15 mouse cellular contexts compared by ENCODE assay signal in the genomic region with DNA sequence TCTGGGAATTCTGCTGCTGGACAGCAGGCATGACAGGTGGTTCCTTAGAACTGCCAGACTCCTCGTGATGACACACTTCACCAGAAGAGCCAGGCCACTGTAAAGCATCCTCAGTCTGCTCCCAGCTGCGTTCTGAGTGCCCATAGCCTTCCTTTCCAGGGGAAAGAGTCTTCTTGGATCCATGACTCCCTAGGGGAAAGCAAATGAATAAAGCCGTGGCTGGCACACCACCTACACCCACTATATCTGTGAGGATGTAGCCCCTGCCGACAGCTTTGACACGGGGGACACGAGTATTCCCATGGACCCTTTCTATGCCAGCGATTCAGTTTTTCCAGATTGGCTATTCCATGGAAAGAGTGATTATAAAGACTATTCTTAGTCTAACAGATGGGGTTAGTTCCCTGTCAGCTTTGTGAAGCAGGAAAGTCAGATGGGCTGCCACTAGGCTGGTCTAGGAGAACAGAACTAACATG. TPM values are rescaled to one million over a fixed set of nuclear protein-coding genes. Genes with fewer than 3 reads are reported as not detected.
DNase-seq lines count a peak whose midpoint lies in the region; ATAC-seq and TF ChIP-seq lines count a peak whose summit lies in the region.
"Had no signal": no experiment of that assay in that cellular context is flagged by ENCODE, and none has a peak within 500 bp of the region (broad histone marks: within the 10 kb centered on the region; RNA-seq: fewer than 3 reads in every experiment).

No protein-coding gene starts in this region.

- no peak overlapping the region for H3K27ac ChIP-seq in embryonic facial prominence, embryonic 11.5 days (replicated peaks; ENCODE audit: low read depth, low read length)
- H3K27ac ChIP-seq in embryonic facial prominence, embryonic 10.5 days (replicated peaks) = no peak overlapping the region
- no peak overlapping the region; the same call in 1 of the 2 replicates for H3K27ac ChIP-seq in midbrain, embryonic 15.5 days
- no peak overlapping the region for H3K27ac ChIP-seq in midbrain, embryonic 10.5 days (replicated peaks)
- H3K27ac ChIP-seq in layer of hippocampus, adult 2 months = peak overlapping the region; percentile 67
- H3K27ac ChIP-seq in thymus, adult 2 months (ENCODE audit: control insufficient read depth, insufficient read depth, low read length) = no peak overlapping the region
- H3K27ac ChIP-seq: embryonic facial prominence, embryonic 12.5 days; heart, embryonic 13.5 days had no signal

- no peak for TF ChIP-seq CTCF in layer of hippocampus, adult 2 months (conservative IDR thresholded peaks at IDR 0.05)
- no peak for TF ChIP-seq CTCF in thymus, adult 2 months (IDR thresholded peaks at IDR 0.05; ENCODE audit: borderline replicate concordance, control insufficient read depth, extremely low read depth, insufficient read depth, low read length, poor library complexity)

- no peaks in the 10 kb centered on the region for H3K27me3 ChIP-seq in embryonic facial prominence, embryonic 11.5 days (ENCODE audit: control insufficient read depth, insufficient read depth, low read length)
- H3K27me3 ChIP-seq in embryonic facial prominence, embryonic 10.5 days (replicated peaks; ENCODE audit: low read depth, poor library complexity, severe bottlenecking) = no peaks in the 10 kb centered on the region
- no peaks in the 10 kb centered on the region for H3K27me3 ChIP-seq in midbrain, embryonic 15.5 days (replicated peaks)
- peaks cover 43% of the 10 kb centered on the region for H3K27me3 ChIP-seq in midbrain, embryonic 10.5 days (ENCODE audit: low read depth, poor library complexity, severe bottlenecking)
- no peaks in the 10 kb centered on the region for H3K27me3 ChIP-seq in thymus, adult 2 months (ENCODE audit: control insufficient read depth, insufficient read depth, low read length)
- H3K27me3 ChIP-seq: embryonic facial prominence, embryonic 12.5 days; heart, embryonic 13.5 days had no signal

- 79% methylated on average over 7 of the region's 7 CpGs for WGBS in embryonic facial prominence, embryonic 11.5 days
- WGBS in embryonic facial prominence, embryonic 10.5 days = 84% methylated on average over 7 of the region's 7 CpGs
- WGBS in midbrain, embryonic 15.5 days = 53% methylated on average over 7 of the region's 7 CpGs
- 85% methylated on average over 7 of the region's 7 CpGs for WGBS in midbrain, embryonic 10.5 days
- 92% methylated on average over 7 of the region's 7 CpGs for WGBS in thymus, adult 2 months

- ATAC-seq in embryonic facial prominence, embryonic 11.5 days (replicated peaks; ENCODE audit: insufficient number of reproducible peaks, low FRiP score, low TSS enrichment, low read depth) = 0 out of 2 replicates have a peak, but pooled peaks have one; percentile 37
- 0 out of 2 replicates have a peak, but pooled peaks have one; percentile 13 for ATAC-seq in midbrain, embryonic 15.5 days (replicated peaks)
- ATAC-seq: activated CD4-positive, CD25-positive, alpha-beta regulatory T cell, adult 4 months had no signal

- no peaks in the 10 kb centered on the region for H3K9me3 ChIP-seq in embryonic facial prominence, embryonic 11.5 days (replicated peaks; ENCODE audit: control insufficient read depth, low read length)
- no peaks in the 10 kb centered on the region for H3K9me3 ChIP-seq in embryonic facial prominence, embryonic 10.5 days
- H3K9me3 ChIP-seq in midbrain, embryonic 15.5 days = no peaks in the 10 kb centered on the region
- H3K9me3 ChIP-seq in midbrain, embryonic 10.5 days (replicated peaks) = no peaks in the 10 kb centered on the region
- H3K9me3 ChIP-seq: embryonic facial prominence, embryonic 12.5 days; G1E; heart, embryonic 13.5 days had no signal

- H3K4me1 ChIP-seq in embryonic facial prominence, embryonic 11.5 days (ENCODE audit: control insufficient read depth, insufficient read depth, low read length) = no peaks in the 10 kb centered on the region
- H3K4me1 ChIP-seq in embryonic facial prominence, embryonic 10.5 days = peaks cover 14% of the 10 kb centered on the region
- peaks cover 10% of the 10 kb centered on the region; the same call in 1 of the 2 replicates for H3K4me1 ChIP-seq in midbrain, embryonic 15.5 days
- H3K4me1 ChIP-seq in midbrain, embryonic 10.5 days = peaks cover 29% of the 10 kb centered on the region
- peaks cover 4% of the 10 kb centered on the region for H3K4me1 ChIP-seq in thymus, adult 2 months (replicated peaks; ENCODE audit: control insufficient read depth, insufficient read depth, low read length)

- H3K36me3 ChIP-seq in embryonic facial prominence, embryonic 11.5 days (replicated peaks; ENCODE audit: control insufficient read depth, insufficient read depth, low read depth, low read length) = no peaks in the 10 kb centered on the region
- H3K36me3 ChIP-seq in embryonic facial prominence, embryonic 10.5 days (replicated peaks) = peaks cover 12% of the 10 kb centered on the region
- H3K36me3 ChIP-seq in midbrain, embryonic 15.5 days (replicated peaks) = no peaks in the 10 kb centered on the region
- peaks cover 27% of the 10 kb centered on the region for H3K36me3 ChIP-seq in midbrain, embryonic 10.5 days
- H3K36me3 ChIP-seq in thymus, adult 2 months (ENCODE audit: control insufficient read depth, insufficient read depth, low read length) = no peaks in the 10 kb centered on the region

- H3K4me2 ChIP-seq in embryonic facial prominence, embryonic 11.5 days (ENCODE audit: low read depth, low read length) = no peak overlapping the region
- H3K4me2 ChIP-seq in midbrain, embryonic 15.5 days = no peak overlapping the region
- H3K4me2 ChIP-seq: embryonic facial prominence, embryonic 12.5 days; heart, embryonic 13.5 days; liver, embryonic 11.5 days had no signal

- no peak overlapping the region for H3K9ac ChIP-seq in embryonic facial prominence, embryonic 11.5 days (replicated peaks; ENCODE audit: low read length)
- no peak overlapping the region for H3K9ac ChIP-seq in midbrain, embryonic 15.5 days
- H3K9ac ChIP-seq: embryonic facial prominence, embryonic 12.5 days; heart, embryonic 13.5 days had no signal

- H3K4me3 ChIP-seq in embryonic facial prominence, embryonic 11.5 days (ENCODE audit: low read depth, low read length) = no peak overlapping the region
- no peak overlapping the region for H3K4me3 ChIP-seq in embryonic facial prominence, embryonic 10.5 days
- H3K4me3 ChIP-seq in midbrain, embryonic 15.5 days = no peak overlapping the region
- no peak overlapping the region for H3K4me3 ChIP-seq in midbrain, embryonic 10.5 days
- H3K4me3 ChIP-seq in layer of hippocampus, adult 2 months = no peak overlapping the region
- no peak overlapping the region for H3K4me3 ChIP-seq in thymus, adult 2 months (ENCODE audit: control insufficient read depth, insufficient read depth, low read length)
- H3K4me3 ChIP-seq: embryonic facial prominence, embryonic 12.5 days; heart, embryonic 13.5 days had no signal

- no peak for DNase-seq in embryonic facial prominence, embryonic 11.5 days (ENCODE audit: low spot score)
- DNase-seq in embryonic facial prominence, embryonic 10.5 days (ENCODE audit: low spot score) = no peak
- DNase-seq in midbrain, embryonic 10.5 days (ENCODE audit: low spot score) = no peak
- DNase-seq in layer of hippocampus, adult 2 months (ENCODE audit: low spot score in 2 of 2) = peak; percentile 40 to 49
- no peak for DNase-seq in thymus, adult 2 months
- DNase-seq in kidney, postnatal 14 days = no peak
- no peak for DNase-seq in heart, adult 9 months (ENCODE audit: low spot score in 2 of 2)
- DNase-seq: lung, postnatal 10 days; right cerebral cortex, adult 18-20 months had no signal

- TF ChIP-seq POLR2A in thymus, adult 2 months (IDR thresholded peaks at IDR 0.05; ENCODE audit: control insufficient read depth, extremely low read depth, insufficient read depth, low read length, poor library complexity) = no peak

RNA-seq across cellular contexts. Expression of a gene that starts 59.7 kb away (rescaled TPM):
- 46.0 and 46.1 TPM in 2 replicates for polyA plus RNA-seq in embryonic facial prominence, embryonic 11.5 days (2014; fragmentation: Nextera tagmentation; extraction: Ambion mirVana)
- polyA plus RNA-seq in embryonic facial prominence, embryonic 10.5 days (2016; fragmentation: Nextera tagmentation; extraction: Ambion mirVana) = 34.8 and 36.6 TPM in 2 replicates
- 47.6 and 47.8 TPM in 2 replicates for polyA plus RNA-seq in midbrain, embryonic 15.5 days (2015; fragmentation: Nextera tagmentation; extraction: Ambion mirVana)
- 43.5 and 50.3 TPM in 2 replicates for polyA plus RNA-seq in midbrain, embryonic 10.5 days (2016; fragmentation: Nextera tagmentation; extraction: Ambion mirVana)
- 10 to 100 TPM; 30.9 to 32.1 TPM for total RNA-seq in layer of hippocampus, adult 2 months (2021)
- polyA plus RNA-seq in thymus, adult 2 months (2012; rRNA removed) = 13.9 and 14.9 TPM in 2 replicates

Comparison
In these comparisons a context has a peak if more than half of its experiments do, and no peak if none do; other contexts are left out.
1. DNase-seq: peak in layer of hippocampus, adult 2 months (2 of 2); none in embryonic facial prominence, embryonic 11.5 days (single experiment), embryonic facial prominence, embryonic 10.5 days (single experiment), midbrain, embryonic 10.5 days (single experiment), thymus, adult 2 months (single experiment), kidney, postnatal 14 days (single experiment) and heart, adult 9 months (0 of 2).